Mouse (Mus musculus) right cerebral cortex, adult 2 months (tissue): ENCODE results near the gene Dcaf12.

Experiments used
- DNase-seq, 2 experiments: peaks; one replicate each; pipeline ENCODE4 v3.0.0; 2021 to 2022; ENCODE audit warnings: low spot score in 2 of 2

Gene Dcaf12

GRCm38 (mm10) chr4:41245408-41245807, 69.3 kb downstream of the Dcaf12 start:
- no peak for DNase-seq
